Mouse (Mus musculus) small intestine, adult 2 months (tissue): ENCODE results near the gene 4833439L19Rik.

Experiments
- CTCF ChIP-seq: fragments of 200-500 bp; IDR thresholded peaks from 2 replicates; pipeline ENCODE4 v1.5.1; 2012; ENCODE audit warnings: low read depth, mild to moderate bottlenecking, control low read depth, inconsistent platforms, low read length, moderate library complexity, mixed read lengths; ENCODE audit not compliant: insufficient replicate concordance, insufficient read length; ENCODE audit errors: extremely low read depth
- POLR2A ChIP-seq: fragments of 200-500 bp; IDR thresholded peaks from 2 replicates; pipeline ENCODE4 v1.6.1; 2012; ENCODE audit warnings: low read depth, mild to moderate bottlenecking, control low read depth, inconsistent platforms, low read length, moderate library complexity

- TF ChIP-seq POLR2A (no peak), CTCF (no peak)
Observed at GRCm38 (mm10) chr13:54589414-54589995, 24.3 kb upstream of the 4833439L19Rik start.
